Mouse (Mus musculus) small intestine, adult 2 months (tissue): ENCODE results near the gene 1700021F07Rik.

Source experiments
- CTCF ChIP-seq: fragments of 200-500 bp; IDR thresholded peaks from 2 replicates; pipeline ENCODE4 v1.5.1; 2012; ENCODE audit warnings: low read depth, mild to moderate bottlenecking, control low read depth, inconsistent platforms, low read length, moderate library complexity, mixed read lengths; ENCODE audit not compliant: insufficient replicate concordance, insufficient read length; ENCODE audit errors: extremely low read depth
- POLR2A ChIP-seq: fragments of 200-500 bp; IDR thresholded peaks from 2 replicates; pipeline ENCODE4 v1.6.1; 2012; ENCODE audit warnings: low read depth, mild to moderate bottlenecking, control low read depth, inconsistent platforms, low read length, moderate library complexity

- TF ChIP-seq CTCF (no peak), POLR2A (no peak)
Measured at GRCm38 (mm10) chr2:173549236-173549635, 26.9 kb downstream of the 1700021F07Rik start.
